Mouse (Mus musculus) layer of hippocampus, adult 18-20 months (tissue): ENCODE results near the gene Gcfc2. TPM values are rescaled to one million over a fixed set of nuclear protein-coding genes. Genes with fewer than 3 reads are reported as not detected.

ENCODE experiments used
- DNase-seq, 2 experiments: peaks; one replicate each; pipeline ENCODE4 v3.0.0; 2022; ENCODE audit warnings: low spot score in 2 of 2
- long read RNA-seq: library from polyadenylated mRNA; stranded (forward); transcript quantifications from one replicate; pipeline ENCODE4 v2.0.0, GENCODE M21; 2021
- total RNA-seq, 2 experiments: library from RNA; stranded (reverse); gene quantifications; 2 replicates each; pipeline ENCODE4 v1.2.3; 2021

Gene Gcfc2
- total RNA-seq: 1 to 10 TPM; 9.4 to 9.5 TPM
- long read RNA-seq, full-length matches to known transcripts: 2 of 6 reads
- long read RNA-seq, partial matches to known transcripts: 0 of 6 reads
- long read RNA-seq, other reads (novel, unspliced or antisense): 4 of 6 reads

DNA sequence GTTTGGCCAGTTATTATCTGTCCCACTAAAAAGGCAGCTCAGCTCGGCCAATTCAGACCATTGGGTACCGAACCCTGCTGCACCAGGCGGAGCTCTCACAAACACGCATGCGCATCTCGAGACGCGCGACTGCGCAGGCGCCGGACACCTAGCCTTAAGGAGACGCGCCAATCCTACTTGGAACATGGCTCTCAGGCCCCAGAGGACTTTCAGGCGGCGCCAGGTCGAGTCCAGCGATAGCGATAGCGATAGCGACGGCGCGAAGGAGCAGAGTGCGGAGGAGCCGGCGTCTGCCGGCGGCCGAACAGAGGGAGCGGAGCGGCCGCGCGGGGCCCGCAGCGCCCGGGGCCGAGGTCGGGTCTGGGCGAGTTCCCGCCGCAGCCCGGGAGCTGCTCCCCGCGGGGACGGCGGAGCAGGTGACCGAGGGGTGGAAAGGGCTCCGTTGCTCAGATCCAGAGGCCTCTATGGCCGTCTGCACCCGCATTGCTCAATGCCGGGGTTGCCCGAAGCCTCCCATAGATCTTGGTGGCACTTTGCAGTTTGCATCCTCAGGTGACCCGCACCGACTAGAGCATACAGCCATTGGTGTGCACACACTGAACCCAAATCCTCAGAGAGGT lies at the start of gene Gcfc2:
TSS of gene Gcfc2 (plus strand) at position 147 of the 620 bp plus-strand sequence.
- DNase-seq: peak; percentile 90 to 95

DNA sequence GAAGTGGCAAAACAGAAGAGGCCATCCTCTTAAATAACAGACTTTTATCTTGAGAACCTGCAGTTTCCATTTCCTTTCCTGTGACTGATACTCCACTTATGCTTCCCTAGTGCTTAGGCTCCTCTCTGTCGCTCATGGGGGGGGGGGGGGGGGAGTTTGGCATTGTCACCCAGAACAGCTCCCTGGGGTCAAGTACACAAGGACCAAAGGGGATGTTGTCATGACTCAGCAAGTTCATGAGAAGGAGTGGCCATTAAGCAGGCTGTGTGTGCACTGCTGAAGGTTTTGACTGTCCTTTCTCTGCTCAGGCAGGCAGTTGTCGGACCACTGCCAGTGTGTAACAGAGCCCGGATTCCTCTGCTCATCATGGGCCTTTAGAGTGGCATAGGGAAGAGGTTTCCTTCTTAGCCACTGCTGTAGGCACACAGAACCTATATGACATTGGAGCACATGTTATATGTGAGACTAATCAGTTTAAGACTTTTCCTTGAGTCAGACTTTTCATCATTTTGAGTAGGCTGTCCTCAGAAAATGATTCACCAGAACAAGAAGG lies 27.7 kb upstream of the Gcfc2 start:
- no peak for DNase-seq

DNA sequence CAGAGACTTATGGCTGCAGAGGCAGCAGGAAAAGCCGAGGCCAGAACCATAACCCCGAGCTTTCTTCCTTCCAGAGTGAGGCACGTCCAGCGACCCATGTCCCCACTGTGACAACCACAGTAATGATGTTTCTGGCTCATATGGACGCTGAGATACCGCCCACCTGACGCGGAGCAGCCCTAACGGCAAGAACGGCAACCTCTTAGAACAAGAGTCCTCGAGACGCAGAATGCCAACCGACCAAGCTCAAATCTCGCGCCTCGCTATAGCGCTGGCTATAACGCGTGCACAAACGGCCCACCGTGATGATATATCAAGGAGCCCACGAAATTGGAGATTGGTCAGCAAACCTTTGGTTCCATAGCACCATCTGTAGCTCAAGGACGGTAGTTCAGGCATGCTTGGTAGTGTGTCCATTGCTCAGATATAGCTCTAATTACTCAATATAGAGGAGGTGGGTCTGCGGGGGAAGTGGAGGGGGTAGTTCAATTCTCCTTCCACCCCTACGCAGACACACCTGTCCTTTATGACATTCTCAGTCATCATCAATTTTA lies 13.1 kb upstream of the Gcfc2 start:
- DNase-seq: no peak

DNA sequence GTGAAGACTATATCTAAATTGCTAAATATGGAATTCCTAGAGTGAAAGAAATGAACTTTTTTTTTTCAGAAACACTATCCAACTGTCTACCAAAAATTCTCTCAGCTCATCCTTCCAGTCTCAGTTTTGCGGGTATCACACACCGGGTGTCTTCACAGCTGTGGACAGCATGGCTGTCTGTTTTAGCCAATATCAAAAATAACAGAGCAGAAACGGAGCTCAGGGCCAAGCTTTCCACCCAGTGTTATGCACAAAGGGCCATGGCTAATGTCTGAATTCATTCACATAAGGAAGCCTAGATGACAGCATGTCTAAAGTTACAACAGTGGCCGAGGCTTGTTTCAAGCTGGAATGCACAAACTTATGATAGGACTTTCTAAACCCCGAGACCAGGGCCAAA lies 12.2 kb upstream of the Gcfc2 start:
- DNase-seq: no peak

DNA sequence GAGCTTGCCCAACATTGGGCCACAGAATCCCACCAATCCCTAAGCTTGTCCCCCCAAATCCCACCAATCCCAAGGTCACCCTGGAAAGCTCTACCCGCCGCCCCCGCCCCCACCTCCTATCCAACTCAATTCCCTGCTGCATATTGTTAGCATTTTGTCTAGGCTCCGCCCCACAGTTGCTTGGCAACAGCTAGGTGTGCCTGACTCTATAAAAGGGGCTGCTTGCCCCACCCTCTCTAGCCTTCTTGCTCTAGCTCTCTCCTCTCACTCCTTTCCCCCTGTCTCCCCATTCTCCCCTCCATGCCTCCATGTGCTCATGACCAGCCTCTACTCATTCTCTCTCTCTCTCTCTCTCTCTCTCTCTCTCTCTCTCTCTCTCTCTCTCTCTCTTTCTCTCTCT lies 11.8 kb upstream of the Gcfc2 start:
- DNase-seq: no peak

DNA sequence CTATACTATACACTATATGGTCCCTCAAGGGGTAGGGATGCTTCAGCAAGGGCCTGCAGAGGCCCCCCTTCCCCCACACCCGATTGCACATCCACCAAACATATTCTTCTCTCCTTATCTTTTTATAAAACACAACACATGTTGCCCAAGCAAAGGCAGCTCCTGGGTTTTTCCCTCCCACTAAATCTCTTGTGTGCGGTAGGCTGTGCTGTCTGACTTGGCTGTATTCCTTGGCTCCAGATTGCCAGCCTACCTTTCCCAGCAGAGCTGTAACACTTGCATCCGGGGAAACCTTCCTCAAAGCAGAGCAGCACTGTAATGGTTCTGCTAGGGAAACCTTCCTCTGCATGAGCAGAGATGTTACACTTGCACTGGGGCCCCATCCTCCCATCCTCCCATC lies 11.3 kb upstream of the Gcfc2 start:
- peak; percentile 70 to 78 for DNase-seq

DNA sequence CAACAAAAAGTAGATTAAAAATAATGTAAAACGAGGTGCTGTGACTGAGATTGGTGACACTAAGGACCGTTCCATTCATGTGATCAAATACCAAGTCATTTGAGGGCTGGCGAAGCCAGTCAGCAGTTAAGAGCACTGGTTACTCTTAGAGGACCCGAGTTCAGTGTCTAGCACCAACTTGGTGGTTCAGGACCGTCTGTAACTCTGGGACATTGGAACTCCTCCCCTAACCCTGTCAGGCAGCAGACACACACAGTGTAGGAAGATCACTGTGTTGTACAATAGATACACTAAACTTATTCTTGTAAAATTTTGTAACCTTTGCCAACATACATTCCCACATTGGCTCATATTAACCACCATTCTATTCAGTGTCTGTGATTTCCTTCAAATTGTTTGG lies 835 bp downstream of the Gcfc2 start:
- DNase-seq: no peak

DNA sequence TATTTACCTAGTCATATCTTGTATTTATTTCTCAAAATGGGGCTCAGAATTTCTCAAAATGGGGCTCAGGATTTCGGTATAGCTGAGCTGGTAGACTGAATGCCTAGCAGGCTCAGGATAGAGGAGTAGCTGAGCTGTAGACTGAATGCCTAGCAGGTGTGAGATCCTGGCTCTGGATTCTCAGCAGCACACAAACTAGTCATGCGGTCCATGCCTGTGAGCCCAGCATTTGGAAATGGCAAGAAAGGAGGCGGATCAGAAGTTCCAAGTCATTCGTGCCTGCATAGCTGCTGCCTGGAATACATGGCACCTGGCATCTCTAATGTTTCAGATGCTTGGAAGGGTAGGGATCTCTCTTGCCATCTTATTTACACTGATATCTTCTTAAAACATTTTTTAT lies 5.9 kb downstream of the Gcfc2 start:
- DNase-seq: no peak

DNA sequence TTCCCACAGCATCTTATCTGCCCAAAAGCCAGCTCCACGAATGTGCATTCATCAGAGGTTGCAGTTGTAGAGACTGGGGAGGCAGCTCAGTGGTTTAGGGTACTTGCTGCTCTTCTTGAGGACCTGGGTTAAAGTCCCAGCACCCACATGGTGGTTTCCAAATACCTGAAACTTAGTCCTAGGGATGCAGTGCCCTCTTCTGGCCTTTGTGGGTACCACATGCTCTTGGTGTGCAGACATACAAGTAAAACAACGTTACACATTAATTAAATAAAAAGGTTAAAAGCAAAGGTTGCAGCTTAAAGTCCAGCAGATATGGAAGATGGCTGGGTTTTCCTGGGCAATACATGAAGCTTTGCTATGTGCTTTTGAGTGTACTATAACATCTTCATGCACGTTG lies 9.8 kb downstream of the Gcfc2 start:
- no peak for DNase-seq

DNA sequence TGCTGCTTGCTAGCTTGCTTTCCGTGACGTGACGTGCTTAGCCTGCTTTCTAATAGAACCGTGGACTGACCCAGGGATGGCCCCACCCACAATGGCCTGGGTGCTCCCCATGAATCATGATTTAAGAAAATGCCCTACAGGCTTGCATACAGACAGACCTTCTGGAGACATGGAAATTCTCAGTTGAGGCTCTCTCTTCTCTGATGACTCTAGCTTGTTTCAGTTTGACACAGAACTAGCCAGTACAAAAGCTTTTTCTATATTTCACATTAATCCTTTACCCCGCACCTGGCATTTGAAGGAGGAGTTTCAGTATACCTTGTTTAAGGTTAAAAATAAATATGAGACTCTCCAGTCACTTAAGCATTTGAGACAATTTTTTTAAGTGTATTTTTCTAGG lies 18.2 kb downstream of the Gcfc2 start:
- DNase-seq: no peak

DNA sequence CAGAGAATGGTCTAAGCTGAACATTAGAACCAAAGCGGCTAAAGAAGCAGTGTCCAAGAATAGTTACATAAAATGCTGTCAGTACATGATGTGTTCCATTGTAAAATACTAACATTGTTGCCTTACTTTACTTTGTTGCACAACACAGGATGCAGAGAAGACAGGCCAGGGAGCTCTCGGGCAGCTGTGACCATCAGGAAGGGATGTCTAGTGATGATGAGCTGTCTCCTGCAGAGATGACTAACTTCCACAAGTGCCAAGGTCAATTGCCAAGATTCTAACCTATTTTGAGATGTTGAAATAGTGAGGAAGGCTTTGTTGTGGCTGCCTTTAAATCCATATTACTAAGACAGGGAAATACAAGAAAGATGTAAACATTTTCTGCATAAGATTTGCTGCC lies 19.8 kb downstream of the Gcfc2 start:
- no peak for DNase-seq

DNA sequence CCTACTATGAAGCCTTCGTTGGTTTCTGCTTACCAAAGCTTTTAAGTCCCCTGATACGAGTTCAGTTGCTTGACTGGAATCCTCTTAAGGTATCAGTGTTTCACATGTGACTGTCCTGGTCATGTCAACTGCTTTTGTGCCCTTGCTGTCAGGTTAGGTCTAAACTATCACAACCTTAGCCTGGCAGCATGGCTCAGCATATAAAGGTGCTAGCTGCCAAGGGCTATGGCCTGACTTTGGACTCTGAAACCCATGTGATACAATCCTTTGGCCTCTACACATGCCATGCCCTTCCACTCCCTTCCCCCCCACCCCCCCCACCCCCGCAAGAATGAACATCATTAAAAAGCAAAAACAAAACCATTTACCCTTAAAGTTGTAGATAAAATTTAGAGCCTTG lies 21.0 kb downstream of the Gcfc2 start:
- DNase-seq: no peak

DNA sequence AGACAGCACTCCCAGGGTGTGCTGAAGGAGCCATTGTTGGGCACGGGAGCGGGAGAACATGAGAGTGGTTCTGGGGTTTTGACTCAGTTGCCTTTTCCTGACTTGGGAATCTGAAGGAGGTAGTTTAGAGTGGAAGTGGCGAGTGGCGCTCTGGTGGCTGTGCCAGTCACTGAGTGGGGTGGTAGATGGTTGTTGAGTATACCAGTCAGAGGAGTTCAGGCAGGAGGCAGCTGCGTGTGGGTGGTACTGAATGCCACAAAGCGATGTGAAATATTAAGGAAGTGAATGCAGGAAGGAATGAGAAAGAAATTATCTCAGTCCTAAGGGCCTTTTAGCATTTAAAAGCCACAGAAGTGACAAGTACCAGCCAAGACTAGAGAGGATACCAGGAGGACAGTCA lies 23.4 kb downstream of the Gcfc2 start:
- peak in 1 of 2 experiments; percentile 53 for DNase-seq

DNA sequence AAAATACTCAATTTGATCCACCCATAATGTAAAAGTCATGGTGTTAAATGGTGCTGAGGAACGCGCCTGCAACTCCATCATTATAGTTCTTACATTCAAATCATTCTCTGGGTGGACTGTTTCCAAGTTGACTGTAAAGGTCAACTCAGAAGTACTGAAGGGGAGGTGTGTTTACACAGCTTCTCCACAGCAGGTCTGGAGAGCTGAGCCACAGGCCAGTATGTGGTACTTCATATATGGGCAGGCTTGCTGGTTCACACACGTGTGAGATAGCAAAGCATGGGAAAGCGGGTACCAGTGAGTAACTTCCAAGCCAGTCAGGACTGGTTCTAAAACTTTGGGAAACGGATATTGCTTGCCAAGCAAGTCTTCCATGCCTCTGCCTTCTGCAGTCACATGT lies 31.7 kb downstream of the Gcfc2 start:
- DNase-seq: no peak

DNA sequence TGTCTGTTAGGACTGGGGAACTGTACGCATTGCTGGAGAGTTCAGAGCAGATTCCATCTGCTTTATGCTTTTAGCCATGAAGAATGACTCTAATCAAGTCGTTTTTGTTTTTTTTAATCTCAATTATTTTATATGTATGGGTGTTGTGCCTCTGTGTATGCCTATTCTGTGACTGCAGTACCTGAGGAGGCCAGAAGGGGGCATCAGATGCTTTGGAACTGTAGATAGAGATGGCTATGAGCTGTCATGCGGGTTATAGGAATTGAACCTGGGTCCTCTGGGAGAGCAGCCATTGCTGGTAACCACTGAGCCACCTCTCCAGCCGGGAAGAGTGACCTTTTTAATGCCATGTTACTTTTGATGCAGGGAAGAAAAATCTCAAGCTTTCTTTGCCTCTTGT lies 32.9 kb downstream of the Gcfc2 start:
- DNase-seq: no peak

DNA sequence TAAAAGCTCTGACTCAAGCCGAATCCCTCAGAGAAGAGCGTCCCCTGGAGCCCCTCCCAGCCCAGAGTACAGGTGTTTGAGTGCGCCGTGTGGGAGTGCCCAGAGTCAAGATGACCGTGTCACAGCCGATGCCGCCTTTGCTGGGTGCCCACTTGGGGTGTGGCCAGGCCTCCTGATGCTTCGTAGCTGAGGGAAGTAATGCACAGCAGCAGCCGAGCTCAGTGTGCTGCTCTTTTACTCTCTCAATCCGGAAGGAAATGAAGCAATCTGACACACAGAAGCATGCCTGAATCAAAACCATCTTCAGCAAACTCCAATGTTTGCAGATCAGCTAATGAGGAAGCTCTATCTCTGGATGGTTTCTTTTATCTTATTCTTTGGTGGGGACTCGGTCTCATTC lies 34.5 kb downstream of the Gcfc2 start:
- DNase-seq: no peak

DNA sequence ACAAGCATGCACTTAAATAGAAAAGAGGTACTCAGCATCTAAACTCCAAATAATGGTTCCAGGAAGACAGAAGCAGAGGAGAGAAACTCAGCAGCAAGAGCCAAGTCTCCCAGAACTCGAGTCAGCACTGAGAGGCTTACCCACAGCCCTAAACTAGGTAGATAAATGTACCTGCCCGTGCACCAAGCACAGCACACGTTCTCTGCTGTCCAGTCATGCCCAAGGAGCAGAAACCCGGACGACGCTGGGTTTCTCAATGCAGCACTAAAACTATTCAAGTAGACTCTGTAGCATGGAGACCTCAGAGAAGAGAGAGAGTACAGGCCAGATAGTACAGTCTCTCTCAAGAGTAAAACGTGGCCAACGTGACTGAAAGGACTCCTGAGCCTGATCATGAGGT lies 36.4 kb downstream of the Gcfc2 start:
- DNase-seq: no peak

DNA sequence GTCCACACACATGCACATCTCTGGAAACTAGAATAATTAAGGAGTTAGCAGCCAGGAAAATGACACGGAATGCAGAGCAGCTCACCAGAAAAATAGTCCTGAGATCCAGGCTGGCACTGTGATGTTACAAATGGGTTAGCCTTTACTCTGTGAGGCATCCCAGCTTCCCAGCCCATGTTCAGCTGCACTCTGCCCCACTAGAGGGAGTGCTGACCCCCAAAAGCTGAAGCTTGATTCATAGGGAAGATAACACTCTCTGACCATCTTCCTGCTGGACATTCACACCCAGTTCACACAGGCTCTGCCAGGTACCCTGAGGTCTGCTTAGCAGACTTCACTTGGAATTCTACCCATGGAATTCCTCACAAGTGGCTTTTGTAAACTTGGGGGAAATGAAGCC lies 36.8 kb downstream of the Gcfc2 start:
- DNase-seq: no peak

DNA sequence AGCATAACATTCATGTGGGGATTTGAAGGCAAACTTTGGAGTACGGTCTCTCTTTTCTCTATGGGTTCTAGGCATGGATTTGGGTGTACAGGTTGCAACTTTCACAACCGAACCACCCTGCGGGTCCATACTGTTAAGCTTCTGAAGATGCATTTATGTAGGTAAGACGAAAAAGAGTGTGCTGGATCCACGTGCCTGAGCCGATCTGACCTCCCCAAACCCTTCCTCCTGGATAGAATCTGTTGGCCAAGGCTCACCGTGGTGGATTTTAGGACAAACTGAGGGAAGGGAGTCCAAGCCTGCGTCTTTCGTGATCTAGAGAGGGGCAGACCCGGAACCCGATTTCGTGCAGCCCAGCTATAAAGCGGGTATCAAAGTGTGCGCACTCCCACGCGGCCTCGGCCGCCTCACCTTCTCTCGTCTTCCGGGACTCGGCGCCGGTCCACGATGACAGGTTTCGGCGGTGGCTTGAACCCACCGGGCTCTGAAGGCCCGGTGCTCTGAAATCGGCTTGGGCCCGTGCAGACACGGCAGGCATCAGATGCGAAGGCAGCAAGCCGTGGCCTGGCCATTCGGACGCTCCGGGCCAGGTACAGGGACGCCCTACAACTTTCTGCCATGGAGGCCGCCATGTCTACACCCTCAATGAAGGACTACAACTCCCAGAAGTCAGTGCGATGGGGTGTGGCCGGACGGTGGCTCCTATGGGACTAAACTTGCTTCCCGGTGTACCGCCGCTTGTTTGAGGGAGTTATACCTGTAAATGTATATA lies 42.0 kb downstream of the Gcfc2 start, which contains the start of gene Mrpl19:
TSS of gene Mrpl19 (minus strand) at position 663 of the 772 bp plus-strand sequence.
- DNase-seq: peak; percentile 92 to 97

DNA sequence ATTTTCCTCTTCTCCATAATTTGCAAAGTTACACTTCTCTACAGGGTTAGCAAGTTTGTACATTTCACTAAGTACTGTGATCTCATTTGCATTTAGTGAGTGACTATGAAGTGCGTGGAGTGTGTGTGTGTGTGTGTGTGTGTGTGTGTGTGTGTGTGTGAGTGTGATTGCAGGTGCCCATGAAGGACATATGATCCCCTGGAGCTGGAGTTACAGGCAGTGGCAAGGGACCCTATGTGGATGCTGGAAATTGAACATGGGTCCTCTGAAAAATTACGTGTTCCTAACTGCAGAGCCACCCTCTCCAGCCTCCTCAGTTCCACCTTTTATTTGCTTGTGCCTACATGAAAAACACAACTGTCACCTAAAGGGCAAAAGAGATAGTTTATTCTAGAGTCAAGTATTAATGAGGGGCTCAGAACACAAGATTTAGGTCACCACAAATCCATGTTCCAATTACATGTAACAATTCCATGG lies 42.6 kb downstream of the Gcfc2 start:
- DNase-seq: no peak

DNA sequence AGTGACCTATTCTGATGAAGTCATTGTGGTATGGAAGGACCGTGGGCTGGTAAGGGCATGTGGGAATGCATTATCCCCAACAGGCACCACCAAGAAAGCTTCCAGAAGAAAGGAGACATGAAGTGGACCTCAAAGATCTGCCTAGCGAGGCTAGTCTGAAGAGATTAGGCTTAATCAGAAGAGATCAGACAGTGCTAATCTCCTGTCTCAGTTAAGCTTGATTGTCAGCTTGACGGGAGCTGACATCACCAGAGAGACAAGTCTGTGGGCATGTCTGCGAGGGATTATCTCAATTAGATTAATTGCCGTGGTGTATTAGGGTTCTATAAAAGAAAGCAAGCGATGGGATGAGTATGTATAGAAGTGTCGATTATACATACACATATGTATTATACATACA lies 47.7 kb downstream of the Gcfc2 start:
- DNase-seq: no peak

DNA sequence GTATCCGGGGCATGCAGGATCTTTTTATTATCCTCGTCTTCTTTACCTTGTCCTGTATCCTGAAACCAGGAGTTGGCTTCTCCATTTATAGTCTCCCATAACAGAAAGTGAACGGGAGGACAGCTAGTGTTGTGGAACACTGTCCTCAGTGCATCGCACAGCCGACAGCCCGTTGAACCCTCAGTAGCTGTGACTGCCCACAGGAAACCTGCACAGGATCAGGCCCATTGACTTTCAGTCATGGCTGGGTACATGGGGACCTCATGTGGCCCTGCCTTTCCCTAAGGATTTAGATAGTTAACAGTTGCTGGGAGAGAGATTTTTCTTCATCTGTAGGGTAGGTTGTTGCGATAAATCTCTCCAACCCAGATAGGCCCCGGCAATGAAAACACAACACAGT lies 49.1 kb downstream of the Gcfc2 start:
- no peak for DNase-seq
